In genomic region chr7:83162868-83163267, GRCm38 (mm10) we compare ENCODE assay signal across 18 mouse cellular contexts.
"Had no signal": no experiment of that assay in that cellular context is flagged by ENCODE, and none has a peak within 500 bp of the region (broad histone marks: within the 10 kb centered on the region; RNA-seq: fewer than 3 reads in every experiment).

No protein-coding gene starts in this region.

- H3K4me2 ChIP-seq: lung, embryonic 14.5 days; midbrain, embryonic 12.5 days; neural tube, embryonic 13.5 days; neural tube, embryonic 15.5 days had no signal

- H3K27me3 ChIP-seq: midbrain, embryonic 12.5 days; neural tube, embryonic 13.5 days; neural tube, embryonic 15.5 days had no signal

- H3K36me3 ChIP-seq: midbrain, embryonic 10.5 days; midbrain, embryonic 12.5 days; neural tube, embryonic 13.5 days; neural tube, embryonic 15.5 days had no signal

- H3K9ac ChIP-seq: lung, embryonic 14.5 days; midbrain, embryonic 12.5 days; neural tube, embryonic 13.5 days; neural tube, embryonic 15.5 days had no signal

- ATAC-seq: midbrain, embryonic 16.5 days had no signal

- H3K9me3 ChIP-seq: midbrain, embryonic 10.5 days; midbrain, embryonic 12.5 days; neural tube, embryonic 13.5 days; neural tube, embryonic 15.5 days had no signal

- H3K27ac ChIP-seq: midbrain, embryonic 10.5 days; midbrain, embryonic 12.5 days; neural tube, embryonic 13.5 days; neural tube, embryonic 15.5 days had no signal

- DNase-seq: lung, adult 18-20 months; lung, embryonic 14.5 days; lung, postnatal 10 days; lung, postnatal 4 days; midbrain, embryonic 14.5 days; retina, postnatal 1 day; right cerebral cortex, postnatal 25 days; right cerebral cortex, postnatal 4 days; spleen, adult 18-20 months; thymus, adult 2 months; thymus, postnatal 25 days; thymus, postnatal 4 days had no signal

- H3K4me3 ChIP-seq: midbrain, embryonic 10.5 days; midbrain, embryonic 12.5 days; myocyte; neural tube, embryonic 13.5 days; neural tube, embryonic 15.5 days had no signal

- H3K4me1 ChIP-seq: midbrain, embryonic 10.5 days; midbrain, embryonic 12.5 days; neural tube, embryonic 13.5 days; neural tube, embryonic 15.5 days had no signal
